Mouse (Mus musculus) left cerebral cortex, postnatal 36 days (tissue): Measurements from ENCODE around the gene Mybbp1a. TPM values are rescaled to one million over a fixed set of nuclear protein-coding genes. Genes with fewer than 3 reads are reported as not detected.

Experiments used
- DNase-seq, 2 experiments: peaks; one replicate each; pipeline ENCODE4 v3.0.0; 2021 to 2022; ENCODE audit warnings: low spot score in 2 of 2, mixed read lengths in 1 of 2
- intact Hi-C: fragments of 180-260 bp; cut with DNase I; formaldehyde crosslinking; loops from one replicate; pipeline ENCODE4 v1.15.1; 2025
- total RNA-seq, 2 experiments: library from RNA; stranded (reverse); gene quantifications; 2 replicates each; pipeline ENCODE4 v1.2.3; 2021

Mybbp1a gene
- 10 to 100 TPM; 42.8 to 50.2 TPM for total RNA-seq

- intact Hi-C loops: loop anchor here (5.0 kb wide), 1 partner anchor 46 kb away; the partner anchor contains the start of gene Spns2
- DNase-seq: peak; percentile 97 to 98
Measured at GRCm38 (mm10) chr11:72440965-72441664, at the start of gene Mybbp1a. Mybbp1a (plus strand) TSS chr11:72441355.

GRCm38 (mm10) chr11:72393243-72393642 is 47.9 kb upstream of the Mybbp1a start:
- DNase-seq: no peak
- intact Hi-C loops: no loop called here

GRCm38 (mm10) chr11:72393669-72394068 is 47.5 kb upstream of the Mybbp1a start:
- intact Hi-C loops: no loop called here
- no peak for DNase-seq

- intact Hi-C loops: no loop called here
- DNase-seq: no peak
Measured at GRCm38 (mm10) chr11:72394694-72395093, 46.5 kb upstream of the Mybbp1a start.

- intact Hi-C loops: no loop called here
- no peak for DNase-seq
Measured at GRCm38 (mm10) chr11:72395652-72396051, 45.5 kb upstream of the Mybbp1a start.

- intact Hi-C loops: no loop called here
- DNase-seq: no peak
Measured at GRCm38 (mm10) chr11:72396621-72397020, 44.5 kb upstream of the Mybbp1a start.

GRCm38 (mm10) chr11:72397072-72397471 is 44.1 kb upstream of the Mybbp1a start:
- no peak for DNase-seq
- intact Hi-C loops: no loop called here

- intact Hi-C loops: no loop called here
- DNase-seq: no peak
Measured at GRCm38 (mm10) chr11:72397811-72398525, 43.2 kb upstream of the Mybbp1a start.

- no peak for DNase-seq
- intact Hi-C loops: no loop called here
Measured at GRCm38 (mm10) chr11:72401068-72401467, 40.1 kb upstream of the Mybbp1a start.

- no peak for DNase-seq
- intact Hi-C loops: no loop called here
Measured at GRCm38 (mm10) chr11:72402017-72402416, 39.1 kb upstream of the Mybbp1a start.

GRCm38 (mm10) chr11:72402969-72403368 is 38.2 kb upstream of the Mybbp1a start:
- no peak for DNase-seq
- intact Hi-C loops: no loop called here

- intact Hi-C loops: no loop called here
- DNase-seq: no peak
Measured at GRCm38 (mm10) chr11:72405532-72405931, 35.6 kb upstream of the Mybbp1a start.

GRCm38 (mm10) chr11:72406079-72406675 is 35.0 kb upstream of the Mybbp1a start:
- no peak for DNase-seq
- intact Hi-C loops: no loop called here

GRCm38 (mm10) chr11:72407081-72407480 is 34.1 kb upstream of the Mybbp1a start:
- intact Hi-C loops: no loop called here
- no peak for DNase-seq

- DNase-seq: no peak
- intact Hi-C loops: no loop called here
Measured at GRCm38 (mm10) chr11:72407574-72407973, 33.6 kb upstream of the Mybbp1a start.

- DNase-seq: no peak
- intact Hi-C loops: no loop called here
Measured at GRCm38 (mm10) chr11:72408451-72409170, 32.5 kb upstream of the Mybbp1a start.

GRCm38 (mm10) chr11:72409649-72410385 is 31.3 kb upstream of the Mybbp1a start:
- no peak for DNase-seq
- intact Hi-C loops: no loop called here

GRCm38 (mm10) chr11:72410521-72411092 is 30.5 kb upstream of the Mybbp1a start:
- intact Hi-C loops: no loop called here
- DNase-seq: no peak
